Mouse (Mus musculus) cerebellum, postnatal 4 days (tissue): Measurements from ENCODE around the gene Kxd1.

ENCODE experiments used
- DNase-seq, 2 experiments: peaks; one replicate each; pipeline ENCODE4 v3.0.0; 2022; ENCODE audit warnings: low spot score in 2 of 2, mixed read lengths in 1 of 2

Gene Kxd1

DNA sequence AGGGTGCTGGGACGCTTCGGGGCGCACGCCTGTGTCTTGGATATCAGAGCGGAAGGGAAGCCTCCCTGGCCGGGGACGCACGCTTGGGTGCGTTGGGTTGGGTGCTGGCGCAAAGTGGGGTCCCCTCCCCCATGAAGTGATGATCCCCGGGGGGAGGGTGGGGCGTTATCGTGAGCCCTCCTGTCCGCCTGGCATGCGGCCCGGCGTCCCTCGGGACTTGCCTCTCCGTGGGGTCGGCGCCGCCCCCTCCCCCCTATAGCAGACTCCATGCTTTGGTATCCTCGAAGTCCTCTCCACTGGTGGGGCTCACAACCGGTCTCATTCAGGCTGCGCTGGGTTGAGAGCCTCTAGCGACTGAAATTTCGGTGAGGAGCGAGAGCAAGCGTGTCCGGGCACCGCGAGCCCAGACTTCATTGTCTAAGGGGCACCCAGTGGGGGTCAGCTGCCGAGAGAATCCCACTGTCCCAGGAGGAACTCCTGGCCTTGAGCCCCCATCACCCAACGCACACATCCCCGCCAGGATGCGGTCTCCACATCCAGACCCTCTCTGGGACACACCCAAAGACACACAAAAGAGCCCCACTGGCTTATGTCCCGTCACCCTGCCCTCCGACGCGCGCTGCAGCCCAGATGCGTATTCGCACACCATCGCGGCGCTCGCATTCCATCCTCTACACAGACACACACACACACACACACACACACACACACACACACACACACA is 33.9 kb downstream of the Kxd1 start:
- no peak for DNase-seq

DNA sequence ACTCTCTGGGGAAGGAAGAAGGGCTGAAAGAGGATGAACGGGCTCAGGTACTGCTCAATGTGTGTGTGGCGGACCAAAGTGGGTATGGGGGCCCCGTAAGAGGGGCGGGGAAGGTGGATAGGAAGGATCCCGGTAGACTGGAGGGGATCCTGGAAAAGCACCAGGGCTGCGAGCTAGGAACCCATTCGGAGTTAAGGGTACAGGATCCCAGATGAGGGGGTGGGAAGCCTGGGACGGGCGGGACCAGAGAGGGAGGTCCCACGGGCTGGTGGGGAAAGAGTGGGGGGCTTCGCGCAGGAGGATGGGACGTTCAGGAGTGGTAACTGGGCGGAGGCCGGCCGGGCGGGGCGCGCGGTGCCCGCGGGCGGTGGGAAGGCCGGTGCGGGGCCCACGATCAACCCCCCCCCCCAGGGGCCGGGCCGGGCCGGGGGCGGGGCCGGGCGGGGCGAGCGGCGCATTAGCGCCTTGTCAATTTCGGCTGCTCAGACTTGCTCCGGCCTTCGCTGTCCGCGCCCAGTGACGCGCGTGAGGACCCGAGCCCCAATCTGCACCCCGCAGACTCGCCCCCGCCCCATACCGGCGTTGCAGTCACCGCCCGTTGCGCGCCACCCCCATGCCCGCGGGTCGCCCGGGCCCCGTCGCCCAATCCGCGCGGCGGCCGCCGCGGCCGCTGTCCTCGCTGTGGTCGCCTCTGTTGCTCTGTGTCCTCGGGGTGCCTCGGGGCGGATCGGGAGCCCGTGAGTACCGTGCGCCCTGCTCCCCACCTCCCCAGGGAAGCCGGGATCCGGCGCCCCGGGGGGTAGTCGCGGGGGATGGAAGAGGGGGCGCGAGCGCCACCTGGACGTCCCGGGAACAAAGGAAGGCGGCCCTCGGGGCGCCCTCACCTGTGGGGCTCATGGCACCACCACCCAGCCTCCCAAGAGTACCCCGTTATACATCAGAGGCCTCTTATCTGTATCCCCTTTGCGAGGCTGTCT is 34.8 kb downstream of the Kxd1 start, which contains the start of gene Crlf1:
Gene Crlf1, plus strand, starts transcription at position 495 of the 977 bp plus-strand sequence.
- no peak for DNase-seq

DNA sequence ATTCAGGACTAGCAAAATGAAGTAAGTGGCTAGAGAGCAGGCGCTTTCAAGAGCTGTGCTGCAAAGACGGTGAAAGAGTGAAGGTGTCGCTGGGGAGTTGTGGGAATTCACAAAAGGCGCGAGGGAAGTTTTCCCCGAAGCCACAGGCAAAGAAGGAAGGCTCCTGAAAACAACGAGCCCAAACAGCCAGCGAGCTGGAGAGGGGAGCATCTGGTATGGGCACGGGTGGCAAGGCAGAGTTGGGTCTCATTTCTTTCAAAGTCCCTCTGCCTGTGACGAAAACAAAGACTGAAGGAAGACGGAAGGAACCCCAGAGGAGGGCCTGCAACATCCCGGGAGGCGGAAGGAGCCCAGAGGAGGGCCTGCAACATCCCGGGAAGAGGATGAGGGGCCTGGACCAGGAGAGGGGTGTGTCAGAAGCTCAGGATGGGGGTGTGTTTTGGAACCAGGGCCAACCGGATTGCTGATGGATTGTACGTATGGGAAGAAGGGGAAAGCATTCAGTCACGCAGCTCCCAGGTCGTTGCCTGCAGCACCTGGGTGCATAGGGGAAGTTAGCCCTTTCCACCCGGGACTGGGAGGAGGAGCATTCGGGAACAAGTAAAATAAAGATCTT is 36.8 kb downstream of the Kxd1 start:
- no peak for DNase-seq

DNA sequence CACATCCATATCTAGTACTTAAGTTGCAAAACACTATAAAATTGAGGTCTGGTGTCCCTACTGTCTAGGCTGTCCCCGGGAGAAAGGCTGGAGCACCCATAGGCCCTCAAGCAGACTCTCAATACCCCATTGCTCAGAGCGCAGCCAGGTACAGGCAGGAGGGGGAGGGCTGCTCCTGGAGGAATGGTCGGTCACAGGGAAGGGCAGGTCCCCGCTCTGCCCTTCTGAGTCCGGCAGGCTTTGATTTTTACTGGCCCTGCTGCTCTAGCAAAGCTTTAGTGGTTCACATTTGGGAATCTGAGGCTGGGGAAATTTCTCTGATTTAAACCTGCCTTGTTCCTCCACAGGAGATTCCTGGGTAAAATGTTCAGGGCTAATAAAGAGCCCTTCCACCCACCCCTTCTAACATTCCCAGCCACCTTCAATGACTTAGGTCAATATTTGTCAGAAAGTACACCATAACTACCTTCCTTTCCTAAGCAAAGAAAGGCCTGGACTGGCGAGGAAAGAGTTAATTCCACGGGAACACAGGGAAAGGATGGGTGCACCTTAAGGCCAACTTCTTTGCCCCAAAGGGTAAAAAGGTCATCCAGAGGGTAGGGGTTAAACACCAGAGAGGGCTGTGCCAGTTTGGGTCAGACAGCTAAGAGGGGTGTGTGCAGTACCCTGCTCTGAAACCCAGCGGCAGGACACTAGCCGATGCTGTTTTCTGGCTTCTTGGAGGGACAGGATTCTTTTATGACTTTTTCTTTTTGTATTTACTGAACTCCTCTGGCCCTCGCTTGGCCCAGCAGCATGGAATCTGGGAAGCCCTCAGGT is 37.5 kb downstream of the Kxd1 start:
- no peak for DNase-seq

DNA sequence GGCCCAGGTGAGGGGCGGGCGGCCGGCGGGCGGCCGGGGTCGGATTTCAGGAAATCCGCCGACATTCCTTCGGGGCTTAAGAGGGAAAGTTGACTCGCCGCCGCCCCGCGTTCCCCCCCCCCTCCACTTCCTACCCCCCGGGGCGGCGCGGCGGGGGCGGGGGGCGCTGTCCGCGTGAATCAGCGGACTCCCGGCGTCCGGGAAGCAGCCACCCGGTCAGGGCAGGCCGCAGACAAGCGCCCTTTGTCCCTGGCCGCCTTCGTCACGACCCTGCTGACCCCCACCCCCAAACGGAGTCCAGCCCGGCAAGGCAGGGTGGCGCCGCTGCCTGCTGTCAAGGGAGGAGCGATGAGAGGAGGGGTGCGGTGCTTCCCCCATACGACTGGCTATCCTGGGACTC is 38.2 kb downstream of the Kxd1 start:
- DNase-seq = no peak

DNA sequence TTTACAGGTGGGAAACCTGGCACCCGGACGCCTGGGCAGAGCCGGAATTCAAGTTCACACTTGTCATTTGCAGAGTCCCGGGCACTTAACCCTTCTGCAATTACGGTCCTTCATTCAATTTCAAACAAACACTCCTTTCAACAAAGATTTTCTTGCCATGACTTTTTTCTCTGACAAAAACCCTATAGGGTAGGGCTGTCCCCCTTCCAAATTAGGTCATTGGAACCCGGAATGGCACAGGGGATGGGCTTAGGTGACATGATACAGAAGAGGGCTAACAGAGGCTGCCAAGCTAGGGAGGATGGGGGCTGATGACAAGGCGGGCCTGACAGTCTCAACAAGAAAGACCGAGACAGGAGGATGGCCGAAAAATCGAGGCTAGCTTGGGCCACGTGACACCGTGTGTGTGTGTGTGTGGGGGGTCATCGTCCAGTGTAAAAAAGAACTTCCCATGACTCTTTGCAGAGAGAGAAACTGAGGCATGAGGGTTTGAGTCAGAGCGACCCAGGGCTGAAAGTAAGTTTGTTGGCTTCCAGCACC is 38.8 kb downstream of the Kxd1 start:
- DNase-seq = no peak

DNA sequence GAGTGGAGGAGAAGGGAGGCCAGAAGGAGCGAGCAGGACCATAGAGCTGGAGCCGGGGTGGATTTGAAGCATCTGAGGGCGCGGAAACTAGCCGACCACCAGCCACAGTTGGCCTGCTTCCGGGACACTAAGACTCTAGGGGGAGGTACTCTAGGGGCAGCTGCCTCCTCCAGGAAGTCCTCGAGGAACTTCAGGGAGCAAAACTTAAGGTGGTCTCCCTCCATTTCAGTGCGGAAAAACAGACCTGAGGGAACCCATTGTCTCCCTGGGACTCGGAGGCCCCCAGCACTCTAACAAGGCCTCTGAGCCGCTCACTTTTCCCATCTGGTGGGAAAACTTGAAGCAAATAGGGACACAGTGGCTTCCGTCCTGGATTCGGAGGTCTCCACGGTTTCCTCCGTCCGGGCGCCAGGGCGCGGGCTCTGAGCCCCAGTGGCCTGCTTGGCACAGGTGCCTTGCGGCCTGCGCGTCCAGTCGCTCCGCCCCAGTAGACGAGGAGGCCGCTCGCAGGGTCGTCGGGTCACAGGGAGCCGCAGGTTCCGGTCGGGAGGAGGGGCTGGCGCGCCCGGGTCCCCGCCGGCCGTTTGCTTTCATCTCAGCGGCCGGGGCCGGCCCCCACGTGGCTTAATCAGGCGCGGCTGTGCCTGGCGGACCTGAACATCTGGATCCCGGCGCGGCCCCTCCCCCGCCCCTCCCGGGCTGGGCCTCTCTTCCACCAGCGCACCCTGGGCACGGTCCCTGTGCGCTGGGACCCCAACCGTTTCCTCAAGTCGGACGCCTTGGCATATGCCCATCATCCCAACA is 39.6 kb downstream of the Kxd1 start:
- no peak for DNase-seq

DNA sequence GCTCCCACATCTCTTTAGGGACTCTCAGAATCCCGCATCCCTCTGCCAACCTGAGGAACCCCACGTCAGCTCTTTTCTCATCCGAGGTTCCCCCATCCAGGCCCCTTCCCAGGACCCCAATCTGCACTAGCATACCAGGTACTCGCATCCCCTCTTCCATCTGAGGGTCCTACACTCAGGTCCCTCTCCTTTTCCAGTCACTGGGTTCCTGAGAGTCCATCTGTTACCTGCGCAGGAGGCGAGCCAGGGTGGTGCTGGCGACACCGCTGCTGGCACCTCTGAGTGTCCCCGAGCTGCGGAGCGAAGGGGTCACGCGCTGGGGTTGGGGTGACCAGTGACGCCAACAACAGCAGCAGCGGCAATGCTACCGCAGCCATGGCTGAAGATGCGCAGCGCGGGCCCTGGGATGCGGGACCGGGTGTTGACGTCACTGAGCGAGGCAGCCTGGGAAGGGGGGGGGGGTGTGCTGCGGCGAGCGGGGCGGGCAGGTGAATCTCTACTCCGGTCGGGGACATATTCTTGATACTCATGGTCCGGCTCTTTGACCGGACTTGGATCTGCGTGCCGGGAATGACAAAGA is 40.7 kb downstream of the Kxd1 start, which contains the start of gene Tmem59l:
Gene Tmem59l, minus strand, starts transcription at position 418 of the 580 bp plus-strand sequence.
- DNase-seq = no peak

DNA sequence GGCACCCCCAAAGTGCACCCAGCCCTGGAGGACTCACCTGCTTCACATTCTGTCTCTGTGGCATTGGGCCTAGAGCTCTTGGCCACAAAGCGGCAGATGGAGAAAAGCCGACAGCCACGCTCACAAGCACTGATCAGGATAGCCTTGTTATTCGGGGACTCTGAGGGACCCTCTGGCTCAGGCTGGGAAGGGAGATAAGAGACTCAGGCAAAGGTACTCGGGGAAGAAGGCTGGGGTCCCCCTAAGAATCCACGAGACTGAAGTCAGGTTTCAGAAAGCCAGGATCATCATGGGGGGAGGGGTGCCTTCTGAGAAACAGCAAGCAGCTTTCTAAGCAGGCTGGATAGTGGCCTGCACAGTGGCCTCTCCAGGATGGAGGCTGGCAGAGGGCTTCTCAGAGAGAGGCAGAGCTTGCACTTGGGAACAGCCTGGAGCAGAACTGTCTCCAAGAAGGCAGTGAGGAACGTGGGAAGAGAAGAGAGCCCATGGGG is 41.5 kb downstream of the Kxd1 start:
- no peak for DNase-seq

DNA sequence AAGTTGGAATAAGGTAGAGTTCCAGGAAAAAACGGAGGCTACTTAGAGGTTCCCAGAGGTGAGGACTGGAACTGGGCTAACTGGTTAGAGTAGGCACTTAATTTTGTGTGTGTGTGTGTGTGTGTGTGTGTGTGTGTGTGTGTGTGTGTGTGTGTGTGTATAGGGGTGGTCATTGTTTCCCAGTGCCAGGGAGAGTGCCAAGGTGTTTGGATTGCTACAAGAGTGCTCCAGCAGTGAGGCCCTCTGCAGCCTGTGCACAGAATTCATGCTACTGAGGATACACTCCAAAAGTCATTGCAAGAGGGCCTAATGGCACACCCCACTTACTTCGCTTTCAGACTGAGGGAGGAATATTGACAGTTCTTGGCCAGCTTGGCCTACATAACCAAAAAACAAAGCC is 44.8 kb downstream of the Kxd1 start:
- no peak for DNase-seq

DNA sequence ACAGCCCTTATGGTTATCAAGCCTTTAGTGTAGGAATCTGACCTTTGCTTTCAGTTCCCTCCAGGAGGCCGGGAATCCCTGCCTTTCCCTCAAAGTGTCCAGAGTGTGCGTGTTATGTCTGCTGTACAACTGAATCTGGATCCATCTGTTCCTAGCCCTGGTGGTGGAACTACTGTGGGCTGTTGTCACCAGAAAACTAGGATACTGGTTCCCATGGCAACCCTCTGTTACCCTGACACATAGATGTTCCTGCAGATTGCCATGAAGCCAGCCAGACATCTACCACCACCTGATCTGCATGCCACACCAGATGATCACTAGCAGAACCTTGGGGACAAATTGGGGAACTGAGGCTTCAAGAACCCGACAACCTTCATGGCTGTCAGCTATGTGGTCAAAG is 45.8 kb downstream of the Kxd1 start:
- DNase-seq = no peak

DNA sequence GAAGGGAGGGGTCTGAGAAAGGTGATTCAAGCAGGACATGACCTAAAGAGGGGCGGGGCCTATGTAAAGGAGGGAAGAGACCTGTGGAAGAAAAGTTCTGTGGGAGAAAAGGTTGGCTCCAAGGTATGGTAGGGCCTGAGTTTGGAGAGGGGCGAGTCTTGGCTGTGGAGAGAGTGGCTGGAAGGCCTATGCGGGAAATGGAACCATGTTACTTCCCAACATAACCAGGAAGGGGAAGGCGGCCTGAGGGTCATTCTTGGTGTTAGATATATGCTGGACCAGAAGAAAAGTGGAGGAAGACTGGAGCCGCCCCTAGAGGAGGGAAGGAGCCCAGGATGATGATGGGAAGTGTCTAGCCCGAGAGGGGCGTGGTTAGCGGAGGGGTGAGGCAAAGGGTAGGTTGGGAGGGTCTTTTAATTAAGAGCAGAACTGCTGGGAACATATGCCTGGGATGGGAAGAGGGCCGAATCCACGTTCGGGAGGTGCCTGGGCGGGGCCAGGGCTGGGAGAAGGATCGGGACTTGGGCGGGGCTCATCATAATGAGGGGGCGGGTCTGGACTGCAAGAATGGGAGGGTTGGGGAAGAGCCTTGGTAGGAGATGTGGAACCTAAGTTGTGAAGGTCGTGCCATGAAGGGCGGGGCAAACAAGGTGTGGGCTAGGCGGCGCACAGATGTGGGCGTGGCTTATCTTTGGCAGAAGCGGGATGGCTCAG is 50.3 kb downstream of the Kxd1 start:
- no peak for DNase-seq

DNA sequence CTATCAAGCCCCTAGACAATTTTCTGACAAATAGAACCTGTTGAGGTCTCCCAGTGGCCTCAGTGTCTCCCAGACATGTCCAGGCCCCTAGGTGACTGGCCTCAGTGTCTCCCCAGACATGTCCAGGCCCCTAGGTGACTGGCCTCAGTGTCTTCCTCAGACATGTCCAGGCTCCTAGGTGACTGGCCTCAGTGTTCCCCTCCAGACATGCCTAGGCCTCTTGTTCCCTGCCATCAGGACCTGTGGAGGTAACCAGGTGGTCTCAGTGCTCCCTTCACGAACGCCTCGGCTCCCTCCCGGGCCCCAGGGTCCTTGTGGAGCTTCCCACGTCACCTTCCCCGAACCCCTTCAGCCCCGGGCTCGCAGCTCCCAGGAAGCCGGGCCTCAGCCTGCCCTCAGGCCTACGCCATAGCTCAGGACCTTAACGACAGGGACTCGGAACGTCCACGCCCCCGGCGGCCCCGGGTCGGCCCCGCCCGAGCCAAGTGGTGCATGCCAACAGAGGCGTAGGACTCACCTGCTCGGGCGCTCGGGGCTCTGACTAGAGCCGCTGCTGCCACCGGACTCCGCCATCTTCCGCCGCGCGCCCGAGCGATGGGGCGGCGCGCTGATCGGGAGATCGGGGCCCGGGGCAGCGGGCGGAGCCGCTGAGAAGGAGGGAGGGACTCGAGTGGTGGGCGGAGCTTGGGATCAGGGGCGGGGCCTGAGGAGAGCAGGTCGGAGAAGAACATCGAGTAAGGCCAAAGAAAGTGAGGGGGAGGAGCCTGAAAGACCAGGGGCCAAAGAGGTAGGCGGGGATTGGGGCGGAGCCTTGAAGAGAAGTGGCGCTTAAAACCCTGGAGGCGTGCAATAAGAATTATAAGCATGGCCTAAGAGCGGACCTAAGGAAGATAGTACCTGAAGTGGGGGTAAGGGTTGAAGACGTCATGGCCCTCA is 51.2 kb downstream of the Kxd1 start, which contains the start of gene Klhl26:
Gene Klhl26, minus strand, starts transcription at position 636 of the 936 bp plus-strand sequence.
- DNase-seq = peak; percentile 84 to 89

DNA sequence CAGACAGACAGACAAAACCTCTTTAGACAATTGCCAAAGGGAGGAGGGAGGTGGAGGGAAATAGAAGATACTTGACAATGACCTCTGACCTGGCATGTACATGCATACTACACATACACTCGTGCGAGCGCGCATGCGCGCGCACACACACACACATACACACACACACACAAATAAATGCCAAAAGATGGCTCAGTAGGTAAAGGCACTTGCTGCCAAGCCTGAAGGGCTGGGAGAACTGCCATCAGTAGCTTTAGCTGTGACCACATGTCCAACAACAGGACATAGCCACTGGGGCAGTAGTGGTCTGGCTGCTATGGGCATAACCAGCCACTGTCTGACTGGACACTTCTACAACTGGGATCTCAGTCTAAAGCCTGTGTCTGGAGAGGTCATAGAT is 55.9 kb downstream of the Kxd1 start:
- DNase-seq = no peak

DNA sequence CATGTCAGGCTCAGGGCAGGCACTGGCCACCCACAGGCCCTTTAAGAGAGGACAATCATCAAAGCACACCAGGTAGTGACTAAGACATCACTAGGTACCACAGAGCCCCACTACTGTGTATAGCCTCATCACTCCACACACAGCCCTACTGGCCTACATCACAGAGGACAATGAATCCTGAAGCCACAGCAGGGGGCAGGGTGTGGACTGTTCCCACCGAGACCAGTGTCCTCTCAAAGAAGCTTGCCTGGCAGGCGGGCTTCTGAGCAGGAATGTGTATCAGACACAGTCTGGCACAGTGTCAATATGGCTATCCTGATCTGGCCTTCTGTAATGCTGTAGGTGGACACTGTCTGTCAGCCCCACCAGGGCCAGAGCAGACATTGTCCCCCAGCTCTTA is 57.8 kb downstream of the Kxd1 start:
- DNase-seq = no peak

DNA sequence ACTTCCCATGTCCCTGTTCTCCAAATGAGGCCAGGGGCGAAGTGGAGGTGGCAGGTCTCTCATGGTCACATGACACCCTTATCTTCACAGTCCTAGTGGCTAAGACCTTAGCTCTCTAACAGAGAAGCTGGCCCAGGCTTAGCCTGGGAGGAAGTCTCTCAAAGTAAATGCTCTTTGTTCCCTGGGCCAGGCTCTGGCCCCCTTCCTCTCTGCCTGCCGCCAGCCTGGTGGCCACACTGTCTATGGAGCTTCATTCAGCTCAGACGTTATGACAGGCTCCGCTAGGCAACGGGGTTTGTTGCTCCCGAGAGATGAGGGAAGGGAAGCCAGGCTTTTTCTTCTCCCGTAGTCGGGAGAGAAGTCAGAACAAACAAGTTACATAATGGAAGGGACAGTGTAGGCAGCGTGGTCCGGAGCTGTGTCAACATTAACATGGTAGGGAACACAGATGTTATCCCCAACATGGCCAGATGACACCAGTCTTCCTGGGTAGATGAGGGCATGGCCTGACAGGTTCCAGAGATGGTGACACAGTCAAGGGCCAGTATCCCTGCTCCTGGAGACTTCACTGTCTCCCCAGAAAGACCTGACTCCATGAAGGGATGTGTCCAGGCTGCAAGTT is 58.4 kb downstream of the Kxd1 start:
- DNase-seq = no peak

DNA sequence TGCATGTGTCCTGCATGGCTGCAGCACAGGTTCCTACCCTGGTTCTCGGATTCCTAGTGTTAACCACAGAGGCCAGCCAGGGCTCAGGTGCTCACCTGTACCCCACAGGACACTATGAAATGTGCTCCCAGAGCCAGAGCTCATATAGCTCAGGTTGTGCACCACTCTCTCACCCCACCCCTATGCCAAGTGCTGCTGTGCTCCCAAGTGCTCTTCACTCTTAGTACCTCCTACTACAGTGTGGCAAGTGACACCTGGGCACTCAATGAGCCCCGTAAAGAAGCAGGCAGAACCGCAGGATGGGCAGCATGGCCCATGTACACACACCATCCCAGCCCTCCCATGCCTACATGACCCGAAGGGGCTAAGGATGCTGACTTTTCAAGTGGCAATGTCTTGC is 59.0 kb downstream of the Kxd1 start:
- no peak for DNase-seq
